Mouse (Mus musculus) adrenal gland, adult (tissue): Measurements from ENCODE around the gene Trmt44.

Source experiments
- DNase-seq, 2 experiments: peaks; one replicate each; pipeline ENCODE4 v3.0.0; 2022 to 2023; ENCODE audit warnings: low spot score in 1 of 2; ENCODE audit not compliant: inconsistent age in 2 of 2

Gene Trmt44

DNA sequence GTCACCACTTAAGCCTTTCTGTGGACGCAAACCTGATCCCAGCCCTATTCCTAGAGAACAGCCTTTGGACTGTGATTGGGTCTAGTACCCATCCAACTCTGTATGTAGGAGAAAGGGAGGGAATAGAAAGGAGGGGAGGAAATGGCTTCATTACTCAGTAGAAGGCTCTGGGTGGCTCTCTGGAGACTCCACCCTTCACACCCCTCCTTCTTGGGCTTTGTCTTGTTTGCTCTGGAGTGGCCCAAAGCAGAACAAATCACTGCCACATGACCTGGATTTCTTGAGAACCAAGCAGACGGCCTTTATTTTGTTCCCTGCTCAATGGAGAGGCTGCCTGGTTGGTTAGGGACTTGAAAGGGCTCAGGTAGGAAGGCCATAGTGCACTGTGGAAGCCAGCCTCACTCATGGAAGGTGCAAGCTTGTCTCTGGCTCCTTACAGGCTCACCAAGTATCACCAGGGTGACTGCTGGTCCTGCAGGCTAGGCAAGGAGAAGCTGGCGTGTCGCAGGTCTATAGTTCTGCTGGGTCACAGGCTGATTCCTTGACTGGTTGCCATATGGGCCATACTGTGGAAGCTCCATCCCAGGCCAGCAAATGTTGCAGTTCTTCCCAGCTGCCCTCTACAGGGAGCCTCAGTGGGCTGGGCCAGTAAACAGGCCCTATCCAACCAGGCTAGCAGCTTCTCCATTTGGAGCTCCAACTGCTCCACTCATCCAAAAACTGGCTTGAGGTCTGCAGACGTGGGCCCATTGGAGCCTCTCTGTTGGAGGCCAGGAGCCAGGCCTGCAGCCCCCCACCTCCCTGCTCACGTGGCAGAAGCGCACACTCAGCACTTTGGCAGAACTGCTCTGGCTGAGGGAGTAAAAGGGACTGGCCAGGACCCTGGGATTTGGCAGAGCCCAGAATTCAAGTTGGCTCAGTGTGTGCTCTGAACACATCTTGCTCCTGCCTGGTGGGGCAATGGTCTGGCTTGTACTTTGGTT, 22.7 kb downstream of the Trmt44 start:
- no peak for DNase-seq

DNA sequence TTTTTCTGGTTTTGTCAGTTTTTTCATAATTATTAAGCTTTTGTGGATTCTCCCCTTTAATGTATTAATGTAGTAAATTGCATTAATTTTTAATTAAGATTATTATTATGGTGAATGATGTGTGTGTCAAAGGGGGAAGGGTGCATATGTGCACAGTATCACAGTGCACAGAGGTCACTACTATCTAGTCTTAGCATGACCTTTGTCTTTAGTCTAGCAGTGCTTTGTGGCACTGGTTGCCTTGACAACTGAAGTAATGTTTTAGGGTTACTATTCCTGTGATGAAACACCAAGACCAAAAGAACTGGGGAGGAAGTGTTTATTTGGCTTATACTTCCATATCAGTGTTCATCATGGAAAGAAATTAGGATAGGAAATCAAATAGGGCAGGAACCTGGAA, 28.7 kb downstream of the Trmt44 start:
- no peak for DNase-seq

DNA sequence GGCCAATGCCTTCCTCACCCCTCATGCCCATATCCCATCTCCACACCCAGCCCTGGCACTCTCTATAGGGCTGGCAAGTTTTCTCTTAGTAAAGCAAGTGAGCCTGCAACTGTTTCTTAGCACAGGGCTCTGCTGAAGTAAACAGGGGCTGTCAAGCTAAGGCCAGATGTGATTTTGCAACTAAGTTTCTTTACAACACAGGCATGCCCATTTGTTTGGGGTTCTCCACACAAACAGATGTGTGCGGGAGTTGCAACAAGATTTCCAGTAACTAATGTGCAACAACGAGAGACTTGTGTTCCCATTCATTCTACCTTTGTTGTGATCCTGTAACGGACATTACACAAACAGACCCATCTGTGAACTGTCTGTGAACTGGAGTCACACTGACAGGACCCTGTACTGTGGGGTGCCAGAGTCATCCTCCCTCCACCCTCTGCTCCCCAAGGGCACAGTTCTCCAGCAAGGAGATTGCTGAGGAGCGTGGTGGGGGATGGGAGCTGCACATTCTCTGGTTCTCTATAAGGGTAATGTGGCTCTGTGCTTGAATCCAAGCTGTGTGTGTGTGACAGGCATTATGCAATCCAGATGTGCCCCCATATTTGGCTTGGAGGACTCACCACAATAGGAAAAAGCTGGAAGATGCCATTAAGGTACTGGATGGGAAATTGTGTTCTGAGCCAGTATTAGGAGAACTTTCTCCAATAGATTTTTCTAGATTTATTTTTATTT, 33.6 kb downstream of the Trmt44 start:
- DNase-seq, result peak in 1 of 2 experiments; percentile 26

GRCm38 (mm10) chr5:35540555-35540954, 34.3 kb downstream of the Trmt44 start:
- DNase-seq, result peak in 1 of 2 experiments; percentile 56

- no peak for DNase-seq
Measured at GRCm38 (mm10) chr5:35539576-35539975, 35.3 kb downstream of the Trmt44 start.

DNA sequence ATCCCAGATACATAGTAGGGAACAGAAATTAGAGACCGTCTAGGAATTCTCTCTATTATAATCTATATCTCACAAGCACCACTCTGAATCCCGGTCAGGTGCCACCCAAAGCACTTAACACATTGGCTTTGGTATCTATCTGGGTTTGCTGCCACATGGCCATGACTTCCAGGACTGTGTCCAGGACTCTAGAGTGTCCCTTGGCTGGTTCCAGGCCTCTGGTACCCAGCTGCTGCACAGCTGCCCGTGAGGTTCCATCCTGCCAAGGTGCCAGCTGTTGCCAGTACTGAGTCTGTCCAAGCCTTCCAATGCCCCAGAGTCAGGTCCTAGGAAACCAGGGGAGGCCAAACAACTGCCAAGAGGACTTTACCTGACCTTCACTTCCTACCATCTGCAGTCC, 36.8 kb downstream of the Trmt44 start:
- DNase-seq, result no peak

DNA sequence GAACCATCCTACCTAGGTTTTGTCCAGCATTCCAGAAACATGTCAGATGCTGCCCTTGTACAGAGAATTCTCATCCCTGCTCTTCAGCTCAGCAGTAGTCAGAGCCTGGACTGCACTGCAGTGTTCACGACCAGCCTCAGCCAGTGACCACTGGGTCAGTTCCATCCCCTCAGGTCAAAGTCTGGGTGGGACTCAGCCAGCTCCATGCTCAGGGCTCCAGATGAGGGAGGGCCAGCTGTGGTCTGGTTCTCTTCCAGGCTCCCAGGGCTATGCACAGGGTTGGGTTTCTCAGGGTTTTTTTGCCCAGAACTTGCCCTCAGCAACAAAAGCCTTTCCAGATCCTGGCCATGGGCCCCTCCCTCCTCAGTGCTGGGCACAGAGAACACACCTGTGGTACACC, 37.4 kb downstream of the Trmt44 start:
- DNase-seq, result no peak

GRCm38 (mm10) chr5:35536271-35536670, 38.6 kb downstream of the Trmt44 start:
- DNase-seq, result no peak

GRCm38 (mm10) chr5:35531586-35531985, 43.3 kb downstream of the Trmt44 start:
- peak in 1 of 2 experiments; percentile 62 for DNase-seq

DNA sequence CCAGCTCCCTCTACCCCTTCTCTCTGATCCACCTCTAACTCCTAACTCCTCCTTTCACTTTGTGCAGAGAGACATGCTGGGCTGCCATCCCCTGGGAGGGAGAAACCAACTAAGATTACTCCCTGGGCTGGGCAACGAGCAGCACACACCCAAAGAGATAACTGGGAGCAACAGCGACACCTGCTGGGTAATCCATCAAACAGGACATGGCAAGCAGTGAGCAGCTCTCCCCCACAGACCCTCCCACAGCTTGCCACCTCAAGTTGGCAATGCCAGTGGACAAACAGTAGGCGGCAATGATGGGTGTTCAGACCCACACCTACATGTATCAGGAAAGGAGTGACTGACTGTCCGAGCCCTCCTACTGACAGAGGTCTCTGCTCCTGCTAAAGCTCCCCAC, 44.4 kb downstream of the Trmt44 start:
- peak; percentile 36 to 71 for DNase-seq

GRCm38 (mm10) chr5:35525469-35526123, 49.3 kb downstream of the Trmt44 start, which contains the start of gene Cpz:
TSS of gene Cpz (minus strand) at chr5:35525698.
- no peak for DNase-seq

- DNase-seq, result no peak
Measured at GRCm38 (mm10) chr5:35524381-35524780, 50.5 kb downstream of the Trmt44 start.

DNA sequence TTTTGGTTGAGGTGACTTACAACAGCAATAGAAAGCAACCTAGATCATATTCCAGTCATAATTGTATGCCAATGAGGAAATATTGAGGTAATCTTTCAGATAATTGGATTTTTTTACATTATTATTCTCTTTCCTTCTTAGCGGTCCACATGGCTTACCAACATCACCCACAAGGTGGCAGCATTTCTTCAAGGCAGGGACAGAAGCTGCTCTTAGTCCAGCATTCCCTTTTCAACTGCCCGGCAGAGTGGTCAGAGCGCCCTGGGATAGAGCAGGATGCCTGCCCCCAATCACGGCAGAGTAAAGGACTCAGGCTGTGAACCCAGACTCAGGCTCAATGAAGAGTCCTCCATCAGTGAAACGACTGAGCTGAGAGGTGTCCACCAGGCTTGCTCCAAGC, 51.1 kb downstream of the Trmt44 start:
- peak; percentile 48 to 86 for DNase-seq

- peak; percentile 64 to 69 for DNase-seq
Measured at GRCm38 (mm10) chr5:35516781-35517180, 58.1 kb downstream of the Trmt44 start.

DNA sequence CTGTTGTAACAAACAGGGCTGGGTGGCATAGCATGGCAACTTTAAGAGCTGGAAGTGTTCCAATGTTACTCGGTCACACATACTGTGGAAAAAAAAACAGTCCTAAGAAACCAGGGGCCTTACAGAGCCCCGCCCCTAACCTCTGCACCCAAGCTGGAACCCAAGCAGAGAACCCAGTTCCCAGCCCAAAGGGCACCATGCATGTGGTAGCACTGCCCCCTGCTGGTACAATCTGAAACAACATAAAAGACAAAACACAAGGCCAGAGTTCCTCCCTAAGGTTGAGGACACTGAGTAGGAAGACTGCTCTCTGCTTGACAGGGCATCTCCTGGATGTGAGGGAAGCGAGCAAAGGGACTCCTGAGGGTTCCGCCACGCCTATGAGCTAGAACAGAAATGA, 64.3 kb downstream of the Trmt44 start:
- DNase-seq, result peak; percentile 38 to 90
